Mouse (Mus musculus): ENCODE measurements at regions not wholly inside any gene's neighbourhood (a gene's known extent, or its start where the extent isn't known, plus 50 kb on each side); places are given as distances from the start of the nearest gene placed in this dataset.

DNA sequence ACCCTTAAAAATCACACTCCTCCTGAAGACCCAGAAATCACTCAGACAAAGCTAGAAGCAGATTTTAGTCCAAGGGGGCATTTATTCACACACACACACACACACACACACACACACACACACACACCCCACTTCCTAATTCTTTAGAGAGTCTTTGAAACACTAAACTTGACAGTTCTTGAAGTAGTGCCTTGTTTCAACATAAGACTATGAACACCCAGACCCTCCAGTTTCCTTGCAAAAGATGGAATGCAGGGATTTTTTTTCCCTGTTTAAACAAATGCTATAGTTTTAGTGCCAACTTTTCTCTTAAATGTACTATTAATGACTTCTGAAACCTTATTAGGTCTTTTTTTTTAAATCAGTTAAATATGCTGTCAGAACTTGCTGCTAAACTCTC, 279.2 kb upstream of the Fat1 start:
- no peaks in the 10 kb centered on the region for H3K9me3 ChIP-seq (replicated peaks; ENCODE audit: control insufficient read depth, low read length)
- no peak overlapping the region for H3K27ac ChIP-seq (ENCODE audit: low read depth)
- no peak overlapping the region for H3K9ac ChIP-seq (replicated peaks; ENCODE audit: low read depth, low read length)
- ATAC-seq (ENCODE audit: insufficient read depth, low read depth) (no peak), DNase-seq (ENCODE audit: low spot score) (no peak)
- no peak for TF ChIP-seq EP300 (IDR thresholded peaks at IDR 0.05; ENCODE audit: low read depth)
- no peak for TF ChIP-seq CTCF (IDR thresholded peaks at IDR 0.05; ENCODE audit: low read depth)
- no peak overlapping the region for H3K4me2 ChIP-seq (ENCODE audit: low read depth, low read length)
- no peaks in the 10 kb centered on the region for H3K27me3 ChIP-seq (ENCODE audit: control insufficient read depth, insufficient read depth, low read length)
- H3K4me3 ChIP-seq (ENCODE audit: low read depth, low read length), result no peak overlapping the region
- H3K36me3 ChIP-seq (replicated peaks; ENCODE audit: control insufficient read depth, insufficient read depth, low read length), result no peaks in the 10 kb centered on the region
- no peaks in the 10 kb centered on the region for H3K4me1 ChIP-seq (ENCODE audit: control insufficient read depth, insufficient read depth)

GRCm38 (mm10) chr8:44656470-44656869, 278.8 kb upstream of the Fat1 start:
- no peaks in the 10 kb centered on the region for H3K36me3 ChIP-seq (replicated peaks; ENCODE audit: control insufficient read depth, insufficient read depth, low read length)
- DNase-seq (ENCODE audit: low spot score) (no peak), ATAC-seq (ENCODE audit: insufficient read depth, low read depth) (no peak)
- H3K9me3 ChIP-seq (replicated peaks; ENCODE audit: control insufficient read depth, low read length), result no peaks in the 10 kb centered on the region
- TF ChIP-seq EP300 (IDR thresholded peaks at IDR 0.05; ENCODE audit: low read depth) (no peak), CTCF (IDR thresholded peaks at IDR 0.05; ENCODE audit: low read depth) (no peak)
- H3K9ac ChIP-seq (replicated peaks; ENCODE audit: low read depth, low read length), result no peak overlapping the region
- no peaks in the 10 kb centered on the region for H3K27me3 ChIP-seq (ENCODE audit: control insufficient read depth, insufficient read depth, low read length)
- H3K4me3 ChIP-seq (ENCODE audit: low read depth, low read length), result no peak overlapping the region
- H3K4me1 ChIP-seq (ENCODE audit: control insufficient read depth, insufficient read depth), result no peaks in the 10 kb centered on the region
- no peak overlapping the region for H3K27ac ChIP-seq (ENCODE audit: low read depth)
- H3K4me2 ChIP-seq (ENCODE audit: low read depth, low read length), result no peak overlapping the region
- WGBS, result 64% methylated on average over 4 of the region's 4 CpGs

DNA sequence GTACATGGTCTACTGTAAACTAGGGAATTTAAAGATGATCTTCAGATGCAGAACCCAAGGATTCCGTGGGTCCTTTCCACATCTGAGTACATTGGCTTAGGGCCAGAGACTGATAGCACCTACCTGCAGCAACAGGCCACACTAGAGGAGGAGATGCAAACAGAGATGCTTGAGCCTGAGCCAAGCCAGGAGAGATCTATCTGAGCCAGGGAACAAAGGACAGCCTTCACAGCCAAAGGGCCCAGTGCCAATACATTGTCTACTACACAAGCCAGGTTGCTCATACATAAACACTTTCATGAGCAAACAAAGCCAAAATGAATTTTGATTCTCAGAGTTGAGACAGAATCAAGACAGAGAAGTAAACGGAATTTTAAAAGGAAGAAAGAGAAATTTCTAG, 273.6 kb upstream of the Fat1 start:
- ATAC-seq (ENCODE audit: insufficient read depth, low read depth), result no peak
- Histone ChIP-seq H3K4me3 (ENCODE audit: low read depth, low read length) (no peak overlapping the region), H3K4me2 (ENCODE audit: low read depth, low read length) (no peak overlapping the region), H3K9me3 (replicated peaks; ENCODE audit: control insufficient read depth, low read length) (no peaks in the 10 kb centered on the region), H3K36me3 (replicated peaks; ENCODE audit: control insufficient read depth, insufficient read depth, low read length) (no peaks in the 10 kb centered on the region), H3K27me3 (ENCODE audit: control insufficient read depth, insufficient read depth, low read length) (no peaks in the 10 kb centered on the region), H3K27ac (ENCODE audit: low read depth) (no peak overlapping the region), H3K9ac (replicated peaks; ENCODE audit: low read depth, low read length) (no peak overlapping the region), H3K4me1 (ENCODE audit: control insufficient read depth, insufficient read depth) (no peaks in the 10 kb centered on the region)
- no peak for TF ChIP-seq CTCF (IDR thresholded peaks at IDR 0.05; ENCODE audit: low read depth)
- TF ChIP-seq EP300 (IDR thresholded peaks at IDR 0.05; ENCODE audit: low read depth), result no peak
- no peak for DNase-seq (ENCODE audit: low spot score)
- 51% methylated on average over 2 of the region's 2 CpGs for WGBS

GRCm38 (mm10) chr8:44687126-44687525, 248.1 kb upstream of the Fat1 start:
- Histone ChIP-seq H3K27ac (ENCODE audit: low read depth) (no peak overlapping the region), H3K27me3 (ENCODE audit: control insufficient read depth, insufficient read depth, low read length) (no peaks in the 10 kb centered on the region), H3K9ac (replicated peaks; ENCODE audit: low read depth, low read length) (no peak overlapping the region), H3K36me3 (replicated peaks; ENCODE audit: control insufficient read depth, insufficient read depth, low read length) (no peaks in the 10 kb centered on the region), H3K4me1 (ENCODE audit: control insufficient read depth, insufficient read depth) (no peaks in the 10 kb centered on the region), H3K4me2 (ENCODE audit: low read depth, low read length) (no peak overlapping the region), H3K4me3 (ENCODE audit: low read depth, low read length) (no peak overlapping the region), H3K9me3 (replicated peaks; ENCODE audit: control insufficient read depth, low read length) (no peaks in the 10 kb centered on the region)
- DNase-seq (ENCODE audit: low spot score), result no peak
- no peak for ATAC-seq (ENCODE audit: insufficient read depth, low read depth)
- TF ChIP-seq CTCF (IDR thresholded peaks at IDR 0.05; ENCODE audit: low read depth) (no peak), EP300 (IDR thresholded peaks at IDR 0.05; ENCODE audit: low read depth) (no peak)
- 84% methylated on average over 9 of the region's 9 CpGs for WGBS

DNA sequence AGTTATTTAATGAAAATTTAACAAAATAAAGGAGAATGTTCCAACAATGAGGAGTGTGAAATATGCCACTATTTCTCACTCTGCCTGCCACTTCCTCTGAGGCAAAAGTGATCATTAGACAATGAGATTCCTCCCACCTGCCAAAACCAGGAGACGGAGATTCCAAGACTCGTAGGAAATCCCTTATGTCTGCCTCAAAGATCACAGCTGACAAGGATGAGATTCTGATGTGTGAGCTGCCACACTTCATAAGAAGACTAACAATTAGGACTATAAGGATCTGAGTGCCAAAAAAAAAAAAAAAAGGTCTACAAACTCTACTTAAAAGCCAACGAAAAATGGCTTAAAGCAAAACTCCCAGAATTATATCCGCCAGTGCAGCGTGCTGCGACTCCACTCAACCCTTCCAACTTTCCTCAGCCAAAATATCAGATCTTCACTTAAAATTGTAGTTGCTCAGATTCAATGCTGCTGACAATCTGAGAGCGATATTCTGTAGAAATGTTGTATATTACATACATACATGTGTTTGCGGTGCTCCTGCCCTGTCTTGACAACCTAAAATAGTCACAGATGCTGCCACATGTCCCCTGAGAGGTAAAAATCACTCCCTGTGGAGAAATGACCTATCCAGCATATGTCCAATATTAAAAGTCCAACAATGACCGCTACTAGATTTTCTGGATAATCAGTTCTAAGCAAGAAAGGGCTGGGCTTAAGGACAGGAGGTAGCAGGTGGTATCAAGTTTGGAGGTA, 245.2 kb upstream of the Fat1 start:
- Histone ChIP-seq H3K4me2 (ENCODE audit: low read depth, low read length) (no peak overlapping the region), H3K4me1 (ENCODE audit: control insufficient read depth, insufficient read depth) (peaks cover 6% of the 10 kb centered on the region), H3K27me3 (ENCODE audit: control insufficient read depth, insufficient read depth, low read length) (no peaks in the 10 kb centered on the region), H3K9me3 (replicated peaks; ENCODE audit: control insufficient read depth, low read length) (no peaks in the 10 kb centered on the region), H3K27ac (ENCODE audit: low read depth) (no peak overlapping the region), H3K9ac (replicated peaks; ENCODE audit: low read depth, low read length) (no peak overlapping the region), H3K36me3 (replicated peaks; ENCODE audit: control insufficient read depth, insufficient read depth, low read length) (no peaks in the 10 kb centered on the region), H3K4me3 (ENCODE audit: low read depth, low read length) (no peak overlapping the region)
- ATAC-seq (ENCODE audit: insufficient read depth, low read depth) (no peak), DNase-seq (ENCODE audit: low spot score) (no peak)
- 91% methylated on average over 9 of the region's 9 CpGs for WGBS
- no peak for TF ChIP-seq EP300 (IDR thresholded peaks at IDR 0.05; ENCODE audit: low read depth)
- TF ChIP-seq CTCF (IDR thresholded peaks at IDR 0.05; ENCODE audit: low read depth), result no peak

DNA sequence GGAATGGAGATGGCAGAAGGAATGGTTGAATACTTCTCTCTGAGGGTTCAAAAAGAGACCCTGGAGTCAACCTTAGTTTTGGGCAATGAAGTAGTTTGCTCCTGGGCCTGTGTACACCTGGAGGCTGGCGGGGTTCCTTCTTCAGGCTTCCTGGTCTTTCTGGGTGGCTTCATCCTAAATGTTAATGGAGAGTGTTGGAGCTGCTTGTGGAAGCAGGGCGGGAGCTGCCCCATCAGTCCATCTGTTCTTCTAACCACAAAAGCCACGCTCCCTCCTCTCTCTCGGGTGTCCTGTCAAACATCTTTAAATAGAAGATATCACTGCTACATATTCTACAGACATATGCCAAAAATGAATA, 244.7 kb upstream of the Fat1 start:
- no peak for TF ChIP-seq EP300 (IDR thresholded peaks at IDR 0.05; ENCODE audit: low read depth)
- ATAC-seq (ENCODE audit: insufficient read depth, low read depth) (no peak), DNase-seq (ENCODE audit: low spot score) (no peak)
- Histone ChIP-seq H3K4me1 (ENCODE audit: control insufficient read depth, insufficient read depth) (peaks cover 7% of the 10 kb centered on the region), H3K9me3 (replicated peaks; ENCODE audit: control insufficient read depth, low read length) (no peaks in the 10 kb centered on the region), H3K27ac (ENCODE audit: low read depth) (no peak overlapping the region), H3K4me3 (ENCODE audit: low read depth, low read length) (no peak overlapping the region), H3K4me2 (ENCODE audit: low read depth, low read length) (no peak overlapping the region), H3K36me3 (replicated peaks; ENCODE audit: control insufficient read depth, insufficient read depth, low read length) (no peaks in the 10 kb centered on the region), H3K9ac (replicated peaks; ENCODE audit: low read depth, low read length) (no peak overlapping the region), H3K27me3 (ENCODE audit: control insufficient read depth, insufficient read depth, low read length) (no peaks in the 10 kb centered on the region)
- 84% methylated on average over 4 of the region's 4 CpGs for WGBS

All from heart, postnatal 0 days (tissue).